Mouse (Mus musculus): ENCODE measurements around the gene Wdr46. TPM values are rescaled to one million over a fixed set of nuclear protein-coding genes. Genes with fewer than 3 reads are reported as not detected.

The Wdr46 gene
- total and polyA plus RNA-seq, 2 experiments from 2014 or later, result 18.9 to 23.2 TPM

DNA sequence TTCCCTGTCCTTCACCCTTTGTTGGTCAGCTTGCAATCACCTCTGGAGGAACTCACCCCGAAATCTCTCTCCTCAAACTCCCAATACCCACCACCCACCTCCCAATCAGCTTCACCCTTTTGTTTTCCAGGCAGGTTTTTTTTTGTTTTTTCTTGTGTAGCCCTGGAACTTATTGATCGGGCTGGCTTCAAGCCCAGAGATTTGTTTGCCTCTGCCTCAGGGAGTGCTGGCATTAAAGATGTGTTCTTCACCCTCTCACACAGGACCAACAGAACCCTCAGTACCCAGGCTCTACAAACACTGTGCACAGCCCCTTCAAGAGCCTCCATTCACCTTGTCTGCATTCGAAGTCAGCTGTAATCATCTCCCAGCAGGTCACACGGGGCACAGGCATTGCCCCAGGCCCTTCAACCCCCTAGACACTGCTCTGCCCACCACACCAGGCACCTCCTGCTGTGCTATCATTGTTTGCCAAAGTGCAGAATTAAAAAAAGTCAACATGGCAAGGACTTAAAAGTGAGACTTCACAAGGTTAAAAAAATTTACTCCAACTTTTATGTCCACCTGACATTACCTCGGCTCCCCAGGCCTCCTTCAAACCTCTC is 13.6 kb downstream of the Wdr46 start:
- peaks cover 17% of the 10 kb centered on the region for H3K4me1 ChIP-seq (ENCODE audit: insufficient read depth)
- TF ChIP-seq CTCF (IDR thresholded peaks at IDR 0.05; ENCODE audit: low read depth), result no peak
- H3K27me3 ChIP-seq (ENCODE audit: insufficient read depth, low read length), result no peaks in the 10 kb centered on the region
- ATAC-seq (no peak), DNase-seq (no peak)
- H3K9me3 ChIP-seq (ENCODE audit: low read length), result no peaks in the 10 kb centered on the region
- H3K4me2 ChIP-seq (ENCODE audit: low read depth), result peak overlapping the region; percentile 58
- WGBS, result 24% methylated on average over 5 of the region's 5 CpGs
- H3K9ac ChIP-seq, result peak overlapping the region; percentile 82
- no peak overlapping the region for H3K27ac ChIP-seq (ENCODE audit: low read depth, low read length)
- peak overlapping the region; percentile 55; the same call in 1 of the 2 replicates for H3K4me3 ChIP-seq (ENCODE audit: low read depth, low read length)
- H3K36me3 ChIP-seq (ENCODE audit: insufficient read depth), result peaks cover 32% of the 10 kb centered on the region

DNA sequence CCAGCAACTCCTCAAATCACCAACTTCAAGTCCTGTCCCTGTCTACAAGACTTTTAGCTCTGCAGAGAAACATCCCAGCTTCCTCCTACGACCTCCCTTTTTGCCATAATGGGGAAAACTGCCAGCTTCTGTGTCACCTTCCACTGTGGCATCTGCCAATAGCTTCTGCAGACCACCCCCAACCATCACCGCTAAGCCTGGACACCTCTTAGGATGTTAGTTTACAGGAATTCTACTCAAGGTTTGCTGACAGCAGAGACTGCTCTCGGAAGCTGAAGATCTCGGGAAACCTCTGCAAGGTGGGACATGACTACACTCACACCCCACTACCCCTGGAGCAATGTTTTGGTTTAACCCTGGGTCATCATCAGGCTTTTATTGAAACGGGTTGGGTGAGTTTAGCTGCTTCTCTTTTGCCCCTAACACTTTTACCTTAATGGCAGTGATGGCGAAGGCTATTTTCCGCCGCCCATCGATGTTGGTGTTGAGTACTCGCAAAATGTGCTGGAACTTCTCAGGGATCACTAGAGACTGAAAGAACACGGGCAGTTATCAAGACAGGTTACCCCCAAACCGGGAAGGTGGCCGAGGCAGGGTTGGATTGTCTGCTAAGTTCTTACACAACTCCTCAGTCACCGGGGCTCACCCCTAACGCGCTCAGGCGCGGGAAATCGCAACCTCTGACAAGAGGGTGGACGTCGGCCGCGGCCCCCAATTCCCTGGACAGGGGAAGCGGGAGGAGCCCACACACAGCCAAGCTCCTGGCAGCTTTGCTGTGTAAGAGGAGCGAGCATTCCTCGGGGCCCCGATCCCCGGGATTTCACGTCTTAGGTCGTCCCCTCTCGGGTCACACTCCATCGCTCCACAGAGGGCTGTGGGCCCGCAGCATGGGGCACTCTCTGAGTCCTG is 14.4 kb downstream of the Wdr46 start:
- DNase-seq (no peak), ATAC-seq (peak; percentile 12)
- peak overlapping the region; percentile 58 for H3K4me2 ChIP-seq (ENCODE audit: low read depth)
- H3K36me3 ChIP-seq (ENCODE audit: insufficient read depth), result peaks cover 39% of the 10 kb centered on the region
- peak overlapping the region; percentile 82 for H3K9ac ChIP-seq
- peaks cover 13% of the 10 kb centered on the region; the same call in 1 of the 2 replicates for H3K4me1 ChIP-seq (ENCODE audit: insufficient read depth)
- peak overlapping the region; percentile 93 for H3K27ac ChIP-seq (ENCODE audit: low read depth, low read length)
- no peaks in the 10 kb centered on the region for H3K9me3 ChIP-seq (ENCODE audit: low read length)
- H3K27me3 ChIP-seq (ENCODE audit: insufficient read depth, low read length), result no peaks in the 10 kb centered on the region
- WGBS, result under 1% methylated on average over 33 of the region's 33 CpGs
- peak overlapping the region; percentile 55 for H3K4me3 ChIP-seq (ENCODE audit: low read depth, low read length)
- TF ChIP-seq CTCF (IDR thresholded peaks at IDR 0.05; ENCODE audit: low read depth), result no peak

DNA sequence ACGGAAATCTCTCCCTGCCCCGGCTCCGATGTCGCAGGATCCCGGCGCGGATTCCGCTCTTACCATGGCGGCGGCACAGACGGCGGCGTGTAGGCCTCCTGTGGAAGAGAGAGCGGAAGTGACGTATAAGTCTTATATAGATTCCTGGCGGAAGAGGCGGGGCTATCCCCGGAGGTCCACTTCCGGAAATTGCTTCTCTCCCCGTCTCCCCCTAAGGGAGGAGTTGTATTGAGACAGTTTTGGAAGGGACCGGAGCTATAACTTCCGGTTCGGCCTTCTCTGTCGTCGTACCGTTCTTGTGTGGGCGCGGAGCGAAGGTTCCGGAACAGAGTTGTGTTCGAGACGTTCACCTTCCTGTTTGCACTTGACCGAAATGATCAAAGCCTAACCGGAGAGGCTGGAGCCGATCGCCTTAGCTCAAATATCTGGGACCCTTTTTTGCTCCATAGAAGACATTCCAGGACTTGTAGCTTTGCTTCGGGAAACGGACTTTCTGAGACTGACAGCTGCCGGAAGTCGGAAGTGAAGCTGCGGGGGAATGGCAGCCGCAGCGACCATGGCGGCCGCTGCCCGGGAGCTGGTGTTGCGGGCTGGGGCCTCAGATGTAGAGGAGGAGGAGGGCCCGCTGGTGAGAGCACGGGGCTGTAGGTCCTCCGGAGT is 15.2 kb downstream of the Wdr46 start, which contains the start of the genes Vps52 and Rps18:
Vps52 (plus strand) TSS at position 258 of the 660 bp plus-strand sequence.
Rps18 (minus strand) TSS at position 447 of the 660 bp plus-strand sequence.
- Histone ChIP-seq H3K4me3 (ENCODE audit: low read depth, low read length) (peak within 1 kb of the TSS; percentile 55), H3K9ac (peak within 1 kb of the TSS; percentile 82), H3K4me1 (ENCODE audit: insufficient read depth) (peaks cover 8% of the 10 kb centered on the region; the same call in 1 of the 2 replicates), H3K9me3 (ENCODE audit: low read length) (no peaks in the 10 kb centered on the region), H3K36me3 (ENCODE audit: insufficient read depth) (peaks cover 46% of the 10 kb centered on the region), H3K4me2 (ENCODE audit: low read depth) (peak within 1 kb of the TSS; percentile 58), H3K27ac (ENCODE audit: low read depth, low read length) (peak within 1 kb of the TSS; percentile 93), H3K27me3 (ENCODE audit: insufficient read depth, low read length) (no peaks in the 10 kb centered on the region)
- ATAC-seq, result peak; percentile 91
- DNase-seq, result peak; percentile 98
- peak; percentile 37; the same call in 1 of the 2 replicates for TF ChIP-seq CTCF (IDR thresholded peaks at IDR 0.05; ENCODE audit: low read depth)
- 3% methylated on average over 50 of the region's 50 CpGs for WGBS

DNA sequence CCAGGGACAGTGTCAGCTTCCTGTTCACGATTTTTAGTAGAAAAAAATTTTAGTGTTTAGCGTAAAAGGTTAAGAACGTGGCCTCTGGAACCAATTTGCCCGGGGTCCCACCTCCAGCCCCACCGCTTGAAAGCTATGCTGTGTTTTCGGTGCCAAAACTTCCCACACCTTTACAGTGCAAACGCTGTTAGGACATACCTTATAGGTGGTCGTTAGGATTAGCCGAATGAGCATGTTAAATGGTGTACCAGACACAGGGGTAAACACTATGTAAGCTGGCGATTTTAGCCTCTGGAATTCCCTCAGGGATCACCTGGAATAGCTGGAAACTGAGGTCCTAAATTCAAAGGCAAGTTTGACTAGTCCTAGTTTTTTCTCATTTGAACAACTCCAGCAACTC is 15.9 kb downstream of the Wdr46 start:
- peaks cover 53% of the 10 kb centered on the region for H3K36me3 ChIP-seq (ENCODE audit: insufficient read depth)
- peak overlapping the region; percentile 54 for H3K4me2 ChIP-seq (ENCODE audit: low read depth)
- ATAC-seq, result no peak
- TF ChIP-seq CTCF (IDR thresholded peaks at IDR 0.05; ENCODE audit: low read depth), result no peak
- H3K27ac ChIP-seq (ENCODE audit: low read depth, low read length), result peak overlapping the region; percentile 88
- peak overlapping the region; percentile 55 for H3K4me3 ChIP-seq (ENCODE audit: low read depth, low read length)
- H3K9ac ChIP-seq, result peak overlapping the region; percentile 73
- DNase-seq, result no peak
- 8% methylated on average over 10 of the region's 10 CpGs for WGBS
- no peaks in the 10 kb centered on the region for H3K9me3 ChIP-seq (ENCODE audit: low read length)
- H3K27me3 ChIP-seq (ENCODE audit: insufficient read depth, low read length), result no peaks in the 10 kb centered on the region
- H3K4me1 ChIP-seq (ENCODE audit: insufficient read depth), result peaks cover 8% of the 10 kb centered on the region; the same call in 1 of the 2 replicates

DNA sequence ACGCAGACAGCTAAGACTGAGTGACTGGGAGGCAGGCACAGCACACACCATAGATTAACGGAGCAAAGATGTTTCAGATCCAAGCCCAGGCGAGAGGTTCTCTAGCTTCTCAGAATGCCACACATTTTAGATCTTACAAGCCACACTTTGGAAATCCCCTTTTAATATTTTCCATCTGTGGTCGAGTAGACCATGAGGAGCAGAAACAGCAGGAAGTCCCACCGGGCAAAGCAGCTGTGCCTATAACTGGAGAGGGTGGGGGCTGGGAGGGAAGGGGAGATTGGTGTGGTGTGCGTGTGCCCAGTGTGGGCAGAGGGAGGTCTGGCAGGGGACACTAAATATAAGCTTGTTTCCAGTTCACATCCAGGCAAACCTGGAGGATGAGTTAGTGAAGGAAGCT is 17.0 kb downstream of the Wdr46 start:
- no peak for TF ChIP-seq CTCF (IDR thresholded peaks at IDR 0.05; ENCODE audit: low read depth)
- no peak overlapping the region for H3K4me3 ChIP-seq (ENCODE audit: low read depth, low read length)

DNA sequence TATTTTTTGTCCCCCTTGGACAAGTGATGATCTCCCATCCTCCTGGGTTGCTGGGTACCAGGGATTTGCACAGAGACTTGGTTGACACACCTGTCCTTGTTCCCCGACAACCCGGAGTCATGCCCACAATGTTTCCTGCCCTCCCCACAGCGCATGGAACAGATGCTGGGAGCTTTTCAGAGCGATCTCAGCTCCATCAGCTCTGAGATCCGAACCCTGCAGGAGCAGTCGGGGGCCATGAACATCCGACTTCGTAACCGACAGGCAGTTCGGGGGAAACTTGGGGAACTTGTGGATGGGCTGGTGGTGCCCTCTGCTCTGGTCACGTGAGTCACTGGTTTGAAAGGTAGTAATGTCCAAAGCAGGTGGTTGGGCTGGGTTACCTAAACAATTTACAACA is 18.0 kb downstream of the Wdr46 start:
- Histone ChIP-seq H3K4me3 (ENCODE audit: low read depth, low read length) (no peak overlapping the region), H3K4me1 (ENCODE audit: insufficient read depth) (peaks cover 8% of the 10 kb centered on the region; the same call in 1 of the 2 replicates), H3K27ac (ENCODE audit: low read depth, low read length) (no peak overlapping the region), H3K4me2 (ENCODE audit: low read depth) (no peak overlapping the region), H3K9ac (no peak overlapping the region), H3K36me3 (ENCODE audit: insufficient read depth) (peaks cover 60% of the 10 kb centered on the region), H3K27me3 (ENCODE audit: insufficient read depth, low read length) (no peaks in the 10 kb centered on the region), H3K9me3 (ENCODE audit: low read length) (no peaks in the 10 kb centered on the region)
- 95% methylated on average over 11 of the region's 11 CpGs for WGBS
- ATAC-seq (no peak), DNase-seq (no peak)
- no peak for TF ChIP-seq CTCF (IDR thresholded peaks at IDR 0.05; ENCODE audit: low read depth)

More for the DNA sequence above, 17.0 kb downstream of the Wdr46 start:
- no peak overlapping the region for H3K9ac ChIP-seq
- H3K36me3 ChIP-seq (ENCODE audit: insufficient read depth), result peaks cover 60% of the 10 kb centered on the region
- ATAC-seq (no peak), DNase-seq (no peak)
- H3K4me2 ChIP-seq (ENCODE audit: low read depth), result no peak overlapping the region
- H3K27ac ChIP-seq (ENCODE audit: low read depth, low read length), result no peak overlapping the region
- peaks cover 8% of the 10 kb centered on the region; the same call in 1 of the 2 replicates for H3K4me1 ChIP-seq (ENCODE audit: insufficient read depth)
- H3K27me3 ChIP-seq (ENCODE audit: insufficient read depth, low read length), result no peaks in the 10 kb centered on the region
- 89% methylated on average over 6 of the region's 6 CpGs for WGBS
- no peaks in the 10 kb centered on the region for H3K9me3 ChIP-seq (ENCODE audit: low read length)
